Mouse (Mus musculus): ENCODE data around the gene Gpr61. TPM values are rescaled to one million over a fixed set of nuclear protein-coding genes. Genes with fewer than 3 reads are reported as not detected.
A peak's percentile ranks its signal among the peaks of the same experiment; 100 is the strongest.

Gpr61 gene
- total and polyA plus RNA-seq, 2 experiments from 2014 or later: 6.8 to 12.2 TPM

DNA sequence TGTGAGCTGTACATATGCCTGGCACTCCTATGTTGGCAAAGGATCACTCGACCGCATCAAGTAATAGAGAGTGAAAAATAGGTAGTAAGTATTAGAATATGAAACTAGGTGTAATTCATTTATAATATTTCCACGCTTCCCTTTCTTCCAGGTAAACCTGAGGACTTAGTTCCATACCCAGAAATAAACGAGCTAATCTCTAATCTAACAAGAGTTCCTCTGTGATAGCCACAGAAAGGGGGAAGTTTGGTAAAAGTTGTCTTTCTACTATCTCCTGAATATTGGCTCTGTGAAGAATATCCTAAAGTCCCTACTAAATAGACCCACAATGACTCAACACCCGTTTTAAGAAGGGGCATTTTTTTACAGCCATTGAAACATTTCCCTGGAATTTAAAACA lies 8.0 kb downstream of the Gpr61 start:
- Histone ChIP-seq H3K27me3 (ENCODE audit: insufficient read depth, low read length) (no peaks in the 10 kb centered on the region), H3K4me2 (ENCODE audit: low read depth, low read length) (peak overlapping the region; percentile 59), H3K36me3 (ENCODE audit: insufficient read depth, low read length) (no peaks in the 10 kb centered on the region; the same call in 1 of the 2 replicates), H3K27ac (no peak overlapping the region), H3K4me1 (ENCODE audit: insufficient read depth, low read length) (no peaks in the 10 kb centered on the region; the same call in 1 of the 2 replicates), H3K9me3 (ENCODE audit: low read length) (no peaks in the 10 kb centered on the region), H3K4me3 (ENCODE audit: low read length) (peak overlapping the region; percentile 89), H3K9ac (replicated peaks; ENCODE audit: low read length) (peak overlapping the region; percentile 91; the same call in 1 of the 2 replicates)
- no peak for ATAC-seq
- no peak for TF ChIP-seq CTCF (IDR thresholded peaks at IDR 0.05; ENCODE audit: low read depth)
- DNase-seq (ENCODE audit: low spot score): no peak
- 62% methylated on average over 5 of the region's 5 CpGs for WGBS

DNA sequence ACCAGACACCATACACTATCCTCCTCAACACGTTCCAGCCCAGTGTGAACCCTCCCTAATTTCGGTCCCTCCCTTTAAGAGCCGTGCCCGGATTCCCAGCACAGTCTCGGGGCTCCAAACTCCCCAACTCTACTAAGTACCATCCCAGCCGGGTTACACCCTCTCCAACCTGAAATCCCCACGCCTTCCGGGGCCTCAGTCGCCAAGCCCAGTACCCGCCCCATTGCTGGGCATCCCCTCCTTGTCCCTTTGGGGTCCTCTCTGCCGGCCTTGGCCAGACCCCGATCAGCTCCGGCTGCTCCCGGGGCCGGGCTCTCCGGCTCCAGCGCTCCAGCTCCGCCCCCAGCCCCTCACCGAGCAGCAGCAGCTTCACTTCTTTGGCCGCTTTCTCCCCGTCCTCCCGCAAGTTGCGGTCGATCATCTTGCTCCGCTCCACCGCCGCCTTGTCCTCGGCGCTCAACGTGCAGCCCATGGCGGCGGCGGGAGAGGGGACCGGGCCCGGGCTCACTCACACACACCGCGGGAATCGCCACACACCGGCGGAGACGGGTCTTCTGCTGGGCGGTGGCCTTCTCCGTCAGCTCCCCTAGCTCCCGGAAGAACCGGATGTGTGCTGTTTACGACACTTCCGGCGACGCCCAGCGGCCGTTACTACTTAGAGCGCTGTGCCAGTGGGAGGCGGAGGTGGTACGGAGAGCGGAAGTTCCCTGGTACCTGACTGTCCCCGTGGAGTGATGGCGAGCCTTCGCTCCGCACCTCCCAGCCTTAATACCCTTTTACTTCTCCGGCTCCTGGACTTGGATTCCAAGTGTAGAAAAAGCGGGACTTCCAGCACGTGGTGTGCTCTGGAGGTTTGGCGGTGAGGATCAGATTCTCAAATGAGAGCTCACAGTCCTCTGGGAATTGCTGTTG lies 8.9 kb downstream of the Gpr61 start, which contains the start of gene Gnai3:
Gene Gnai3, minus strand, starts transcription at position 613 of the 912 bp plus-strand sequence.
- Histone ChIP-seq H3K27ac (peak within 1 kb of the TSS; percentile 91), H3K4me3 (ENCODE audit: low read length) (peak within 1 kb of the TSS; percentile 89), H3K27me3 (ENCODE audit: insufficient read depth, low read length) (no peaks in the 10 kb centered on the region), H3K36me3 (ENCODE audit: insufficient read depth, low read length) (no peaks in the 10 kb centered on the region), H3K9me3 (ENCODE audit: low read length) (no peaks in the 10 kb centered on the region), H3K4me2 (ENCODE audit: low read depth, low read length) (peak within 1 kb of the TSS; percentile 59), H3K4me1 (ENCODE audit: insufficient read depth, low read length) (no peaks in the 10 kb centered on the region; the same call in 1 of the 2 replicates), H3K9ac (replicated peaks; ENCODE audit: low read length) (peak within 1 kb of the TSS; percentile 91)
- peak; percentile 96 for DNase-seq (ENCODE audit: low spot score)
- TF ChIP-seq CTCF (IDR thresholded peaks at IDR 0.05; ENCODE audit: low read depth): peak; percentile 51
- under 1% methylated on average over 63 of the region's 63 CpGs for WGBS
- ATAC-seq: peak; percentile 94

DNA sequence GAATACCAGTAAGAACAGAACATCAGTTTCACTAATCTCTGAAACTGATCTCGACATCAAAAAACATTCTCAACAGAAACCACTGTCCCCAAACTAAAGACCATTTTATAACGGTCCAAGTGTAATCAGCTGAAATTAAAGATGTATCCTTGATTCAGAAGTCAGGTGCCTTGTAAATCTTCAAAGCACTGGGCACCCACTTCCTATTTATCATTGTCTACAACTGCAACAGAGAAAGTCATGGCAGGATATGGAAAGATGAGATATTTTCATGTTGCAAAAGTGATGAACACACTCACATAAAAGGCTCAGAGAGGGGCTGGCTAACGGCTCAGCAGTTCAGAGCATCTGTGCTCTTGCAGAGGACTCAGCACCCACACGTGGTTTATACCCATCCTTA lies 13.9 kb downstream of the Gpr61 start:
- 82% methylated on average over 4 of the region's 4 CpGs for WGBS
- Histone ChIP-seq H3K4me1 (ENCODE audit: insufficient read depth, low read length) (no peaks in the 10 kb centered on the region; the same call in 1 of the 2 replicates), H3K9me3 (ENCODE audit: low read length) (no peaks in the 10 kb centered on the region), H3K27ac (no peak overlapping the region), H3K4me2 (ENCODE audit: low read depth, low read length) (no peak overlapping the region), H3K4me3 (ENCODE audit: low read length) (no peak overlapping the region), H3K9ac (replicated peaks; ENCODE audit: low read length) (no peak overlapping the region), H3K36me3 (ENCODE audit: insufficient read depth, low read length) (no peaks in the 10 kb centered on the region), H3K27me3 (ENCODE audit: insufficient read depth, low read length) (no peaks in the 10 kb centered on the region)
- no peak for DNase-seq (ENCODE audit: low spot score)
- no peak for ATAC-seq
- TF ChIP-seq CTCF (IDR thresholded peaks at IDR 0.05; ENCODE audit: low read depth): no peak

DNA sequence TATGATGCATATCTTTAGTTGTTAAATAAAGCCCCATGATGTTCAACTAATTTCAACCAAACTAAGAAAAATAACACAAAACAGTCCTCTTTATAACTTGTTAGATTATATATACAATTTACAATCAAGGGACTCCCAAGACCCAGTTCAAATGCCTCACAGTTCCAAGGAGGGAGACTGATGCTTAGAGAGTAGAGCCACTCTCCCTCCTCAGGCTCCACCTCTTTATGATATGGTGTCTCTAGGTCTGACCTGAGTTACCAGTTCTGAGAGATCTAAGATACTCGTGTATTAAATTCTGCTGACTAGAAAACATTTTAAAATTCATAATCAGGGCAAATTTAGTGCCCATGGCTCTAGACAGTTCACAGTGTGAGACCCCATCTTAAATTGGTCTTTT lies 15.6 kb downstream of the Gpr61 start:
- DNase-seq (ENCODE audit: low spot score) (no peak), ATAC-seq (no peak)
- Histone ChIP-seq H3K9ac (replicated peaks; ENCODE audit: low read length) (no peak overlapping the region), H3K4me3 (ENCODE audit: low read length) (no peak overlapping the region), H3K9me3 (ENCODE audit: low read length) (no peaks in the 10 kb centered on the region), H3K36me3 (ENCODE audit: insufficient read depth, low read length) (no peaks in the 10 kb centered on the region), H3K4me1 (ENCODE audit: insufficient read depth, low read length) (no peaks in the 10 kb centered on the region; the same call in 1 of the 2 replicates), H3K4me2 (ENCODE audit: low read depth, low read length) (no peak overlapping the region), H3K27ac (no peak overlapping the region), H3K27me3 (ENCODE audit: insufficient read depth, low read length) (no peaks in the 10 kb centered on the region)
- 85% methylated on average over 1 of the region's 1 CpGs for WGBS
- TF ChIP-seq CTCF (IDR thresholded peaks at IDR 0.05; ENCODE audit: low read depth): no peak

DNA sequence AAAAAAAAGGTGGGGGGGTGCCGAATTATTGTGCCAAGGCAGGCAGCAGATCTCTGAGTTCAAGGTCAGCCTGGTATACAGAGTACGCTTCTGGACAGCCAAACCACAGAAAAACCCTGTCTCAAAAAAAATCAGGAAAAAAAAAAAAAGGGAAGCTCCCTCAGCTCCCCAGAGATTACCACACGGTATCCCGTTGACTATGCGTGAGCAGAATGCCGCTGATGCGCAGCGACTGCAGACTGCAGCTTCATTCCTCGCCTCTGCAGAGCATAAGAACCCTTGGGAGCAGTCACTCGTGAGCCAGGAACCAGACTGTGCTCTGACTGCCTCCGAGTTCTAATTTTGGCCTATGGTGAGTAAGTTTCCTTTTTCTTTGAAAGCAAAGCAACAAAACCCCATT lies 20.0 kb downstream of the Gpr61 start:
- Histone ChIP-seq H3K36me3 (ENCODE audit: insufficient read depth, low read length) (no peaks in the 10 kb centered on the region), H3K27me3 (ENCODE audit: insufficient read depth, low read length) (no peaks in the 10 kb centered on the region), H3K9me3 (ENCODE audit: low read length) (no peaks in the 10 kb centered on the region), H3K9ac (replicated peaks; ENCODE audit: low read length) (no peak overlapping the region), H3K4me1 (ENCODE audit: insufficient read depth, low read length) (no peaks in the 10 kb centered on the region), H3K4me3 (ENCODE audit: low read length) (no peak overlapping the region), H3K4me2 (ENCODE audit: low read depth, low read length) (no peak overlapping the region), H3K27ac (no peak overlapping the region; the same call in 1 of the 2 replicates)
- TF ChIP-seq CTCF (IDR thresholded peaks at IDR 0.05; ENCODE audit: low read depth): no peak
- ATAC-seq: 0 out of 2 replicates have a peak, but pooled peaks have one; percentile 62
- 43% methylated on average over 11 of the region's 11 CpGs for WGBS
- DNase-seq (ENCODE audit: low spot score): peak; percentile 51

DNA sequence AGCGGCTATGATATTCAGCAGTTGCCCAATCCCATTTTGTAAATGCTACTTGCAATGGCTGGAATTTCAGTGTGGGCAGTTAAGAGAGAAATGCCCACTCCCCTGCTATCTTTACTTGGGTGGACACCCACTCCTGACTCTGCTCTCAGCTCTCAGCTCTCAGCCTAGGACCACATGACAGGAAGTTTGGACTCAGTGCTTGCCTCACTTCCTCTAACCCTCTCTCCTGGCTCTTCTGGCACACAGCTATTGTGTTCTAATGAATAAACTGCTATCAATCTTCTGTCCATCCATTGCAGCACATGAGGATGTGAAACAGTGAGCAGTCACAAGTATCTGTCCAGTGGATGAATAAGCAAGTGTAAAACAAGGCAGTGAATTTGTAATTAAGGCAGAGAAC lies 22.2 kb downstream of the Gpr61 start:
- no peak overlapping the region for H3K4me2 ChIP-seq (ENCODE audit: low read depth, low read length)
- H3K4me1 ChIP-seq (ENCODE audit: insufficient read depth, low read length): no peaks in the 10 kb centered on the region
- no peak for TF ChIP-seq CTCF (IDR thresholded peaks at IDR 0.05; ENCODE audit: low read depth)
- no peak overlapping the region for H3K4me3 ChIP-seq (ENCODE audit: low read length)
- H3K36me3 ChIP-seq (ENCODE audit: insufficient read depth, low read length): no peaks in the 10 kb centered on the region
- no peaks in the 10 kb centered on the region for H3K27me3 ChIP-seq (ENCODE audit: insufficient read depth, low read length)
- DNase-seq (ENCODE audit: low spot score): no peak
- no peak overlapping the region for H3K9ac ChIP-seq (replicated peaks; ENCODE audit: low read length)
- H3K27ac ChIP-seq: no peak overlapping the region
- no peak for ATAC-seq
- 81% methylated on average over 1 of the region's 1 CpGs for WGBS
- H3K9me3 ChIP-seq (ENCODE audit: low read length): no peaks in the 10 kb centered on the region

DNA sequence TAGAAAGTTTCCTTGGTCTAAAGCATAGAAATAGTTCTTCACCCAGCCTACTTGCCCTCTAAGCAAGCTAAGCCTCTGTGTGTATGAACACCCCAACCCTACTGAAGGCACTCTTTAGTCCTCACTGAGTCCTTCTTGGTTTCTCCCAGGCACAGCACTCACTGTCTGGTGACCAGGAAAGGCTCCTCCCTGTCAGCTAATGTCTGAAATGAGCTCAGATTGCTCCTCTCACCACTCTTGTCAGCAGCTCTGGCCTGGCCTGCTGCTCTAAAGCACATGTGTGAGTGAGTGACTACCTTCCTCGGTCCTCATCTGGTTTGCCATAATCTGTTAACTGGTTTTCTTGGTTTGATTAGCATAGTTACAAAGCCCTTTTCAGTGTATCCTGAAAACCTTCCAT lies 22.9 kb downstream of the Gpr61 start:
- no peak for ATAC-seq
- H3K36me3 ChIP-seq (ENCODE audit: insufficient read depth, low read length): no peaks in the 10 kb centered on the region

More for the DNA sequence above, 22.9 kb downstream of the Gpr61 start:
- Histone ChIP-seq H3K4me3 (ENCODE audit: low read length) (no peak overlapping the region), H3K27me3 (ENCODE audit: insufficient read depth, low read length) (no peaks in the 10 kb centered on the region), H3K9me3 (ENCODE audit: low read length) (no peaks in the 10 kb centered on the region), H3K4me2 (ENCODE audit: low read depth, low read length) (no peak overlapping the region), H3K27ac (no peak overlapping the region), H3K9ac (replicated peaks; ENCODE audit: low read length) (no peak overlapping the region), H3K4me1 (ENCODE audit: insufficient read depth, low read length) (no peaks in the 10 kb centered on the region)
- TF ChIP-seq CTCF (IDR thresholded peaks at IDR 0.05; ENCODE audit: low read depth): no peak
- 85% methylated on average over 1 of the region's 1 CpGs for WGBS
- DNase-seq (ENCODE audit: low spot score): no peak

All from hindbrain, postnatal 0 days (tissue).